Mouse (Mus musculus): Measurements from ENCODE around the gene Fbxo46. TPM values are rescaled to one million over a fixed set of nuclear protein-coding genes. Genes with fewer than 3 reads are reported as not detected.

Gene Fbxo46
- total and polyA plus RNA-seq, 2 experiments from 2014 or later = 11.9 to 22.8 TPM

- 49% methylated on average over 13 of the region's 13 CpGs for WGBS
These were observed 36.3 kb downstream of the Fbxo46 start for GRCm38 (mm10) chr7:19155825-19156475.

GRCm38 (mm10) chr7:19157160-19157800, 37.6 kb downstream of the Fbxo46 start:
- DNase-seq = peak; percentile 92
- Histone ChIP-seq H3K36me3 (ENCODE audit: insufficient read depth) (peaks cover 17% of the 10 kb centered on the region), H3K4me1 (ENCODE audit: insufficient read depth) (peaks cover 16% of the 10 kb centered on the region), H3K9ac (peak overlapping the region; percentile 31; the same call in 1 of the 2 replicates), H3K9me3 (ENCODE audit: low read length) (no peaks in the 10 kb centered on the region), H3K27ac (ENCODE audit: low read depth, low read length) (peak overlapping the region; percentile 75), H3K4me2 (ENCODE audit: low read depth) (peak overlapping the region; percentile 40), H3K27me3 (ENCODE audit: insufficient read depth, low read length) (no peaks in the 10 kb centered on the region), H3K4me3 (ENCODE audit: low read depth, low read length) (no peak overlapping the region)
- peak; percentile 99 for TF ChIP-seq CTCF (IDR thresholded peaks at IDR 0.05; ENCODE audit: low read depth)
- ATAC-seq = peak; percentile 91
- WGBS = 5% methylated on average over 30 of the region's 30 CpGs

More at GRCm38 (mm10) chr7:19155825-19156475, 36.3 kb downstream of the Fbxo46 start:
- H3K27ac ChIP-seq (ENCODE audit: low read depth, low read length) = 0 out of 2 replicates have a peak overlapping the region, but pooled peaks have one; percentile 5
- no peak overlapping the region for H3K4me3 ChIP-seq (ENCODE audit: low read depth, low read length)
- peaks cover 17% of the 10 kb centered on the region for H3K4me1 ChIP-seq (ENCODE audit: insufficient read depth)
- H3K9me3 ChIP-seq (ENCODE audit: low read length) = no peaks in the 10 kb centered on the region
- H3K36me3 ChIP-seq (ENCODE audit: insufficient read depth) = peaks cover 26% of the 10 kb centered on the region
- no peak for DNase-seq
- H3K27me3 ChIP-seq (ENCODE audit: insufficient read depth, low read length) = no peaks in the 10 kb centered on the region
- ATAC-seq = no peak
- H3K9ac ChIP-seq = no peak overlapping the region; the same call in 1 of the 2 replicates
- TF ChIP-seq CTCF (IDR thresholded peaks at IDR 0.05; ENCODE audit: low read depth) = peak; percentile 49
- H3K4me2 ChIP-seq (ENCODE audit: low read depth) = no peak overlapping the region

DNA sequence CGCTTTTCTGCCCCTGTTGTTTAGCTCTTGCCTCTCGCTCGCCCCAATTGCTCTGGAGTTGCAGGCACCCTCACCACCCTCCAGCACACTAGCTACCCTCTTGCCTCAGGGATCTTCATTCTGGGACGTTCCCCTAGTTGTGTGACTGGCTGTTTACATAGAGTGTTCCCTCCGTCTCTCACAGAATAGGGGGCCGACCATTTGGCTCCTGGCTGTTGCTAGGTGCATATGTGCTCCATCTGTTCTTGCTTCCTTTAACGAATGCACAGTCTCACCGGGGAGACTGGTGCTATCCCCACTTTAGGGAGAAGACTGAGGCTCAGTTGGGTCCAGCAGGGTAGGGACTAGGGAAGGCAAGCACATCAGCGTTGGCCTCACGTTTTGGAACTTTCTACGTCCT, 38.9 kb downstream of the Fbxo46 start:
- 58% methylated on average over 11 of the region's 11 CpGs for WGBS
- no peaks in the 10 kb centered on the region for H3K27me3 ChIP-seq (ENCODE audit: insufficient read depth, low read length)
- H3K4me2 ChIP-seq (ENCODE audit: low read depth) = no peak overlapping the region
- H3K27ac ChIP-seq (ENCODE audit: low read depth, low read length) = no peak overlapping the region
- no peak for TF ChIP-seq CTCF (IDR thresholded peaks at IDR 0.05; ENCODE audit: low read depth)
- H3K4me3 ChIP-seq (ENCODE audit: low read depth, low read length) = no peak overlapping the region
- H3K4me1 ChIP-seq (ENCODE audit: insufficient read depth) = peaks cover 16% of the 10 kb centered on the region
- H3K9me3 ChIP-seq (ENCODE audit: low read length) = no peaks in the 10 kb centered on the region
- no peak overlapping the region for H3K9ac ChIP-seq
- ATAC-seq (no peak), DNase-seq (no peak)
- H3K36me3 ChIP-seq (ENCODE audit: insufficient read depth) = peaks cover 6% of the 10 kb centered on the region

DNA sequence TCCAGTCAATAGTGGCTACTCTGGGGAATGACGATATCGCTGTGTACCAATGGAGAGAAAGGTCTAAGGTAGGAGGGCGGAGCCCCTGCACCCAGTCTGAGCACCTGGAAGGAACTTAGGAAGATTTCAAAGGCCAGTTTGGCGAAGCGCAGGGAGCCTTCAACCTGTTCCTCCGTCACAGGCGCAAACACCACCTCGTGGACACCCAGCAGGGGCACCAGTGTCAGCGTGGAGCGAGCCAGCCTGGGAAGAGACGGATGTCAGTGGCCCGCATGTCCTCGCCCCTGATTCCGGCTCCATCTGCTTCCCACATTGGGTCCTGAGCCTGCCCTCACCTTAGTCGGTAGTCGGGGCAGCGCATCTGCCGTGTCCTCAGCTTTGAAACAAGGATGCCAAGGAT, 39.8 kb downstream of the Fbxo46 start:
- no peak for ATAC-seq
- no peak for DNase-seq

DNA sequence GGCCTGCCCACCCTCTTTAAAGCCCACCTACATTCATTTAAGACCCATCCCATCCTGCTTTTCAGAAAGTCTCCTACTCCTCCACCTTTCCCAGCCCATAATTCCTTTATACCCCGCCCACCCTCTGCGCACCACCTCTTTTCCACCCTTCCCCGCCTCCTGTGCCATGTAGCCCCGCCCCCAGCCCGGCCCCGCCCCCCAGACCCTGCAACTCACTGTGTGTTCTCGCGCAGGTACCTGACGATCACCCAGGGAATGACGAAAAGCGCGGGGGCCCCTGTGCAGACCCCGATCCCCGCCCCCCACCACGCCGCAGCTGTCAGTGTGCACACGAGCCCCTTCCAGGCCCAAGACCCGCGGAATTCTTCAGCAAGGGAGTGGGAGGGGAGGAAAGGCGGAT, 40.5 kb downstream of the Fbxo46 start:
- peak overlapping the region; percentile 51 for H3K9ac ChIP-seq
- peak overlapping the region; percentile 34 for H3K4me3 ChIP-seq (ENCODE audit: low read depth, low read length)
- 1% methylated on average over 20 of the region's 20 CpGs for WGBS
- no peak for TF ChIP-seq CTCF (IDR thresholded peaks at IDR 0.05; ENCODE audit: low read depth)
- H3K4me2 ChIP-seq (ENCODE audit: low read depth) = peak overlapping the region; percentile 56
- ATAC-seq (peak; percentile 29), DNase-seq (no peak)
- H3K27me3 ChIP-seq (ENCODE audit: insufficient read depth, low read length) = no peaks in the 10 kb centered on the region
- peaks cover 18% of the 10 kb centered on the region for H3K4me1 ChIP-seq (ENCODE audit: insufficient read depth)
- no peak overlapping the region for H3K27ac ChIP-seq (ENCODE audit: low read depth, low read length)
- no peaks in the 10 kb centered on the region for H3K9me3 ChIP-seq (ENCODE audit: low read length)
- H3K36me3 ChIP-seq (ENCODE audit: insufficient read depth) = no peaks in the 10 kb centered on the region

More for the DNA sequence above, 39.8 kb downstream of the Fbxo46 start:
- Histone ChIP-seq H3K4me1 (ENCODE audit: insufficient read depth) (peaks cover 18% of the 10 kb centered on the region), H3K4me3 (ENCODE audit: low read depth, low read length) (peak overlapping the region; percentile 34; the same call in 1 of the 2 replicates), H3K4me2 (ENCODE audit: low read depth) (peak overlapping the region; percentile 56), H3K27ac (ENCODE audit: low read depth, low read length) (no peak overlapping the region), H3K9me3 (ENCODE audit: low read length) (no peaks in the 10 kb centered on the region), H3K27me3 (ENCODE audit: insufficient read depth, low read length) (no peaks in the 10 kb centered on the region), H3K9ac (no peak overlapping the region), H3K36me3 (ENCODE audit: insufficient read depth) (no peaks in the 10 kb centered on the region)
- TF ChIP-seq CTCF (IDR thresholded peaks at IDR 0.05; ENCODE audit: low read depth) = no peak
- 12% methylated on average over 18 of the region's 18 CpGs for WGBS

DNA sequence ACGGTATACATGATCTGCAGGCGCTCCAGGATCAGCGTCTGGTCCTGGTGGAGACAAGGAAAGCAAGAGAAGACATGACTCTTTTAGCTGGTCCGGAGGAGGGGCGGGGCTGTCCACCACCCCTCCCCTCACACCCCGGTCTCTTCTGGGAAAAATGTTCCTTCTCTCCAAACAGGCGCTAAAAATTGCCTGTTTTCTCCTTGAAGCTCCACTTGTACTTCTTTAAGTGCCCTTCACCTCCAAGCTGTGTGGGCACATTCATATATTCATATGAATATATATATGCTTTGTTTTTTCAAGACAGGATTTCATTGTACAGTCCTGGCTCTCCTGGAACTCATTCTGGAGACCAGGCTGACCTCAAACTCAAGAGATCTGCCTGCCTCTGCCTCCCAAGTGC, 43.3 kb downstream of the Fbxo46 start:
- no peak overlapping the region for H3K4me2 ChIP-seq (ENCODE audit: low read depth)
- TF ChIP-seq CTCF (IDR thresholded peaks at IDR 0.05; ENCODE audit: low read depth) = no peak
- ATAC-seq (no peak), DNase-seq (no peak)
- peaks cover 22% of the 10 kb centered on the region for H3K4me1 ChIP-seq (ENCODE audit: insufficient read depth)
- WGBS = 87% methylated on average over 7 of the region's 7 CpGs
- no peaks in the 10 kb centered on the region for H3K9me3 ChIP-seq (ENCODE audit: low read length)
- no peaks in the 10 kb centered on the region for H3K36me3 ChIP-seq (ENCODE audit: insufficient read depth)
- H3K9ac ChIP-seq = no peak overlapping the region
- no peak overlapping the region for H3K27ac ChIP-seq (ENCODE audit: low read depth, low read length)
- no peak overlapping the region for H3K4me3 ChIP-seq (ENCODE audit: low read depth, low read length)
- no peaks in the 10 kb centered on the region for H3K27me3 ChIP-seq (ENCODE audit: insufficient read depth, low read length)

GRCm38 (mm10) chr7:19163752-19164151, 44.1 kb downstream of the Fbxo46 start:
- peak overlapping the region; percentile 37 for H3K4me2 ChIP-seq (ENCODE audit: low read depth)
- no peaks in the 10 kb centered on the region for H3K36me3 ChIP-seq (ENCODE audit: insufficient read depth)
- DNase-seq (no peak), ATAC-seq (no peak)
- TF ChIP-seq CTCF (IDR thresholded peaks at IDR 0.05; ENCODE audit: low read depth) = no peak
- H3K4me3 ChIP-seq (ENCODE audit: low read depth, low read length) = no peak overlapping the region
- 29% methylated on average over 12 of the region's 12 CpGs for WGBS
- H3K9me3 ChIP-seq (ENCODE audit: low read length) = no peaks in the 10 kb centered on the region
- no peak overlapping the region for H3K9ac ChIP-seq
- 0 out of 2 replicates have a peak, but pooled peaks cover 15% of the 10 kb centered on the region for H3K4me1 ChIP-seq (ENCODE audit: insufficient read depth)
- H3K27ac ChIP-seq (ENCODE audit: low read depth, low read length) = no peak overlapping the region
- no peaks in the 10 kb centered on the region for H3K27me3 ChIP-seq (ENCODE audit: insufficient read depth, low read length)

Data from forebrain, postnatal 0 days (tissue).